Mouse (Mus musculus) monocyte, adult 5-6 weeks (primary cell): ENCODE results near the gene Cacna2d1. TPM values are rescaled to one million over a fixed set of nuclear protein-coding genes. Genes with fewer than 3 reads are reported as not detected.

Source experiments
- ATAC-seq: fragments of 153-309, 156-312 bp; replicated peaks from 2 replicates; pipeline ENCODE4 v1.8.0; 2017; ENCODE audit warnings: mild to moderate bottlenecking; ENCODE audit not compliant: low TSS enrichment, insufficient number of reproducible peaks, severe bottlenecking, poor library complexity, low FRiP score
- total RNA-seq: library from RNA; stranded (forward); fragments of 200-1000, 200-491, 200-594 nt; gene quantifications from 3 replicates; pipeline ENCODE4 v1.2.3, GENCODE M21; 2017

Cacna2d1 gene
- total RNA-seq, 1 experiment from 2014 or later = not detected

DNA sequence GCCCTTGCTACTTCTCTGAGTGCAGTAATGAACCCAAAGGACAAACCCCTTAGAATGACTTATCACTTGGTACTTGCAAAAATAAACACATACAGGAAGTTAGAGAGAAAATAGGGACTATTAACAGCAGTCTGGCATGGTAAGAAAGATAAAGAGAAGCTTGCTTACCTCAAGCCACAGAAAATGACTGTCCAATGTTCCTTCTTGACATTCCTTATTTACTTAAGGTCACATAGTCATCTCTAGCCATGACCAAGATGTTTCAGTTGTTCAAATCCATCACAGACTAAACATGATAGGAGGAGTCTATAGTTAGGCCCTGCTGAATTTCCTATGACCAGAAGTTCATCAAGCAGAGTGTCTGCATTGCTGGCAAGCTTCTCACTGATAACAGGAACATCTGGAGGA lies 381.5 kb downstream of the Cacna2d1 start:
- no peak for ATAC-seq

DNA sequence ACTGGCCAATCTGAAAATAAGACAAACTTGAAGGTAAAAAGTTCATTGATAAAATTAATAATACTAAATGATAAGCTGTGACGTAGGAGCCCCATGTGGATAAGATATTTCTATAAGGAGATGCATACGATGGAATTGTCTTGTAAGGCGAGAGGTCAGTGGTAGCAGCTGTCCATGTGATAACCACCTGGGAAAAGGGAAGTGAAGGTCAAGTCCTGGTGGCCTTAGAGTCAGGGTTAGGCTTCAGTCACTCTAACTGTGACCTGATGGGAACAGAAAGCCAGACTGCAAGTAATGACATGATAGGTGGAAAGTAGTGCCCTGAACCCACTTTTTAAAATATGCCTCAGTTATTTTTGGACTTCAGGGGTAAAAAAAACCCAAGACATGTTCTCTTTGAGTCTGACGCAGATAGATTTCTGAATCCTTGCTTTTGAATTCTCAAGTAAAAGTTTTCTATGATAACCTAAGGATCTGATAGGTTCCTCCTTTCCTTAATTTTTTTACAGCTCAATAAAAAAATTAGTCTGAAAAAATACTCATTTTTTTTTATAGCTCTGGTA lies 383.3 kb downstream of the Cacna2d1 start:
- ATAC-seq = no peak

DNA sequence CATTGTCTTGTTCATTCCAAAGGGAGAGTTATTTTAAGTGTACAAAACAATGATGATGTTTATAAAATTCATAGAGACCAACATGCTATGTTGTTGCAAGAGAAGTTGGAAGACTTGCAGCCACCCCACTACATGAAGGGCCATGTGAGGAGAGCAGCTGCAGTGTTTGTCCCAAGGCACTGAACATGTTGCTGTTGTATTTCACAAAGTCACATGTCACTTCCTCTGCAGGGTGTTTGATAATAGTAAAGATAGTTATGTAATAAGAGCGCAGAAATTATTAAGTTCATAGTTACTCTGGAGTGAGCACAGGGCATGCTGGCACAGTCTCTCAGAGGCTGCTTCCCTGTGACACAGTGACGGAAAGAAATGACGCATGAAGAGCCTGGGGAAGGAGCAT lies 392.1 kb downstream of the Cacna2d1 start:
- no peak for ATAC-seq

DNA sequence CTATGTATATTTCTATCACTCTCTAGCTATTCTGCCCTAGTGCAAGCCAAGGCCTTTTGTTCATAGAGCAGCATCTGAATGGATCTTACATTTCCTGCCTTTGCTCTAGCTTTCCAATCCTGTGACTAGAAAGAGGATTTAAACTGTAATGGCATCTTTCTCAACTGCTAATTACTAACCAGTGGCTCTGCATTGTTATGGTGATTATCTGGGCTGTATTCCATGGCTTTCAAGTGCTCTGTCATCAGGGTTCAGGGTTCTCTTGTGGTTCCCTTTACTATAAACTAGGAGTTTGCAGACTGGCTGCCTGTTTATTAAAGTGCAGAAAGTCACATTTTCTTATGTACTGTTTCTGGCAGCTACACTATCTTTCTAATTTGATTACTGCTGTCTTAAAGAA lies 410.9 kb downstream of the Cacna2d1 start:
- ATAC-seq = no peak

DNA sequence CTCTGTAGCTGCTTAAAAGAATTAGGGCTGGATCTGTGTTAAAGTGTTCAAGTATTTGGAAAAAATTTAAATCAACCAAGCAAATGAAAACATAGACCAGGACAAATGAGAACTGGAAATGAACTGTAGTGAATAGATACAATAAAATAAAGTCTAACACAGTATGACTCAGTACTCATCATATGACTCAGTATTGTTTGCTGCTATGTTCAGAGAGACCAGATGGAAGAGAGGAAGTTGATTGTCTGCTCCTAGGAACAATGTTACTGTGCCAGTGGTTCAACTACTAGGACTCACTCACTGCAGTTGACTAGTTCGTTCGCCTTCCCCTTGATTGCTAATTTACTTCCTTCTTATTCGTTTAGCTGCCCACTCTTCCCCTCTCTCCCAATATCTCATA lies 421.3 kb downstream of the Cacna2d1 start:
- ATAC-seq = no peak

DNA sequence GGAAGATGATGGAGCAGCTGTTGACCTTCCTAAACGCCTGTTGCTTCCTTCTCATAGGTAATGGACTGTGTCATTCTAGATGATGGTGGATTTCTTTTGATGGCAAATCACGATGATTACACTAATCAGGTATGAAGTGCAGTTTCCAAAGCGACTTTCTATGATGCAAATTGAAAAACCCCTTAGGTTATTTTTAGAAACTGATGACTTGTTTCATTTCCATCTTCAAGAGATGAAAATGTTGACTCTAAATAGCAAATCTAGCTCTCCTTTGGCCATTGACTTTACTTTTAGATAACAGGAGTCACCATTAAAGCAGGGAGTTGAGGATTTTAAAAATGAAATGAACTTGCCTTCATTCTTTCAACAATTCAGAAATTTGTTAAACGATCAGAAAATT lies 423.2 kb downstream of the Cacna2d1 start:
- ATAC-seq = no peak

DNA sequence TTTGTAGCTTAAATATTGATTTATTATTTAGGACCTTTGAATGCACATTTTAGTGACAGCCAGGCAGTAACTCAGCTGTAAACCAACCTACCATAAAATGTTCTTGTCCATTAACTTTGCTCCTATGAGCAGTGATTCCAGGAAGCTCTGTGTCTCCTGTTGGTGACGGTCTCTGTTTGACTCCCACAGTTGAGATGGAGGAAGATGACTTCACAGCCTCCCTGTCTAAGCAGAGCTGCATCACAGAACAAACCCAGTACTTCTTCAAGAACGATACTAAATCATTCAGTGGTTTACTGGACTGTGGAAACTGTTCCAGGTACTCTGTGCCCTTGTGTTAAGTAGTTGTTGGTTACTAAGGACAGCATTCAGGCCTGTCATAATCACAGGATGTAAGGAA lies 427.6 kb downstream of the Cacna2d1 start:
- no peak for ATAC-seq

DNA sequence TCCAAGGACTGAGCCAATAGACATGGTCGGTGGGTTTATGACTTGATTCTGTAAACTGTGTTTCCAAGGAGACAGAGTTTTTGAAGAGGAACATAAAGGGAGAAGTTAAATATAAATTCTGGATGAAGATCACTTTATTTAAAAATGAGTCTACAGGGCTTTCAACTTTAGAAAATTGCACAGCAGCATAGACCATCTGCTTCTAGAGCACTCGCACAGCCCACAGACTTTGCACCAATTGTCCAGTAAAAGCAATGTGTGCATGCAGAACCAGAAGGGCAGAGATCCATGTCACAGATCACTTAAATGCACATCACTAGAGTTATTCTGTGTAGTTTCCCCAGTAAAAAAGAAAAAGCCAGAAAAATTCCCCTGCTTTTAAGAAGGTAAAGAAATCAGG lies 428.7 kb downstream of the Cacna2d1 start:
- no peak for ATAC-seq

DNA sequence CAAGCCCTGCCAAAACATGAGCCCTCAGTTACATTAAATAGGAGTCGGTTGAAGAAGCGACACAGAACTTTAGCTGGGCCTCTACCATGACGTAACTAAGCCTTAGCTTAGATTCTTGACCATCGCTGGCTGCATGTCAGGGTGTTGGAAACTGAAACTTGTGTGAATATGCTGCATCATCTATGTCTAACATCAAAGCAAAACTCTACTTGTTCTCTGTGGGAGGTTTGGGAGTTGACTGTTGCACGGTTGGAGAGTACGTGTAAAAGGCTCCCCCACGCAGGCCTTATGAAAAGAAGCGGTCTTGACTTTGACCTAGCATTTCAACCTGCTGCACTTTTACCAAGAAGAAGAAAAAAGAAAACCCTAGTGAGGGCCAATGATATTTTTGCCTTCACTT lies 436.2 kb downstream of the Cacna2d1 start:
- ATAC-seq = no peak

DNA sequence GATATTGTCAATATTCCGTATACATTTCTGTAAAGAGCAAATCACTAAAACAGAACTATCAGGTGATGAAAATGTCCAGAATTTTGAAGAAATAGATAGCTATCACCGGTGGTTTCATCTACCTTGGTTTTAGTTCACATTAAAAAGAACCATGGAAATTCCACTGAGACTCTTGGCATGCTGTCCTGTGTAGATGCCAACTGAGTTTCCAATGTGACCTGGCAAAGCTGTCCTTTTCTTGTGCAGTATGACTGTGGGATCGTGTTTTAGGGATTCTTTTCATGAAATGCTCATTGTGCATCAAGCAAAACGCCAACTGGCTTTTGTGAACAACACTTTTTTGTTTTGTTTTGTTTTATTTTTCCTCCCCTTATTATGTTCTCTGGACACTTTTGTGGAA lies 439.5 kb downstream of the Cacna2d1 start:
- ATAC-seq = no peak

DNA sequence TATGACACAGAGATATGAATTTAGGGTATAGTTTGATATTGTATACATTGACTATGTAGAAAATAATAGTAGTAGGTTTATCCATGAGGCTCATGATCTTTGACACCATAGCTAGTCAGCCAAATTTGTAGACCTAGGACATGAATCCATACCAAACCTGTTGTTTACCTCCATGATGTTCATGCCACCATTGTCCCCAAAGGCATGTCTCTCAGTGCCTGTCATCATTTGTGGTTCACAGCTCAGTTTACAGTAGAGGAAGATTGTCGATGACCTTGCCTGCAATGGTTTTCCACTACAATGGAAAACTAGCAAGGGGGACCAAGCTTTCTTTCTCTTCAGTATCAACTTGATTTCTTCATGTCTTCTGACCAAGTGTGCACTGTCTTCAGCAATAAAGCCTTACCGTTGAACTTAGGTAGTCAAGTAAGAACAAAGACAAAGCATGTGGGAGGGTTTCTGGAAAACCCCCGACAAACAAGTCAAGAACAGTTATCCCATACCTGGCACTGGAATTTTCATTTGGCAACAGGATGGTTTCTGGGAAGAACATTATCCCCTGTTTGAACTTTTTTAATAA lies 441.9 kb downstream of the Cacna2d1 start:
- ATAC-seq = no peak

DNA sequence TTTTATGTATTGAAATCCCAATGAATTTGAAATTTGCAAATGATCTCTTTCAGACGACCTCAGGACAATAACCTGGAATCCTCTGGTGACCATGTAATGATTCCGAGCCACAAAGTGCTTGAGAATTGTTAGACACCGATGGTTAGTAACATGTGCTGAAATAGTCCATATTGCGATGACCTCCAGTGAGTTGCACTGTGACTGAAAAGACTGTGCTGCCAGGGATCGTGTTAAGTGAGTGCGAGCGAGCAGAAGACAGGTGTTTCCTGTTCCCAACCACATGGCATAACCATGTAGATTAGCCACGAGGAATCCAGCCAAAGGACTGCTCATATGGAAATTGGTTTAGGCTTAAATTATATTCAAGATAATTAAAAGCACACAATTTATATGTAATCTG lies 475.5 kb downstream of the Cacna2d1 start:
- no peak for ATAC-seq

DNA sequence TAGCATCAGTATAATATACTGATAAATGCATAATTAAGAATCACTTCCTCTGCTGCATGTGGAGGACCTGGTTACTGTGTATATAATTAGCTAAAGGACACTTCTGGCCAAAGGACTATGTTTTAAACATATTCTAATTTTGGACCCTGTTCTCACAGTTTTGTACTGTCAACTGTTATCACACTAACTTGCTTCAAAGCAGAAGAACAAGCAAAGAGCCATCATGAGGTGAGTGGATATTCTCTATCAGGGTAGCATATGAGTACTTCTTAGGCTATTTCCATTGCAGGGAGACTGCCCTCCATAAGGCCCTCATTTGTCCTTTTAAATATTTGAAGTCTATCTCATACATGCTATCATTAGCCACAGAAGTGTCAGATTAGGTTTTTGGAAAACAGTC lies 480.2 kb downstream of the Cacna2d1 start:
- no peak for ATAC-seq

DNA sequence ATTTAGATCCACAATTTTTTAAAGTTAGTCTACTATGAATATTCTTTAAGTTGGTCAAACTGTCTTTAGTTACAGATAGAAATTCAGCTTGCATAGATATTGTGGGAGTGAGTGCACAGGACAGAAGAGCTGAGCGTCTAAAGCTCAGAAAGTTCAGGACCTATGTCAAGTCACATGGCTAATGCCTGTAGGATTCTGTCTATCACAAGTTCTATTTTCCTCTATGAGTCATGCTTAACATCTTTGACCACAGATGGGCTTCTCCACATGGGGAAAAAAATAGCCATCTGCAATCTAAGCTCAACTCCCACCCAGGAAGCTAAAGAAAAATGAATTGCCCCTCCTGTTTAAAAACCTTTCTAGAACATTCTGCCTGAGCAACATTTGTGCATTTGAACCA lies 483.5 kb downstream of the Cacna2d1 start:
- ATAC-seq = no peak

DNA sequence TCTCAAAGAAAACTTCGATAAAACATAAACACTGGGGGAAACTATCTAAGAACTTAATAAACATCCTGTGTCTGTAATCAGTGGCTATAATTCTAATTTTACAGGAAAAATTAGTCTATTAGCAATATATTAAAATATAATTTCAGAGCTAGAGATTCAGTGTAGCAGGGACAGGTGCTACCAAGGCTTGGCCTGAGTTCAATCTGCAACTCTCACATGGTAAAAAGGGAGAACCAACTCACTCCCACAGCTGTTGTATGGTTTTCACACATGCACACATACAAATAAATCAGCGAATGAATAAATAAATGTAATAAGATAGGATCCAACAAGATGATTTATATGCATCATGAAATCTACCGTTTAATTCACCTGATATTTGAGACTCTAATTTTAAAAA lies 484.0 kb downstream of the Cacna2d1 start:
- no peak for ATAC-seq

Other genes with a start within 250 kb of the Cacna2d1 start
- not detected in 3 replicates for gene Speer4c, start 220.4 kb upstream of the Cacna2d1 start, total RNA-seq